ENCODE assay signal across 11 mouse cellular contexts in genomic region chr15:83530233-83530632, GRCm38 (mm10). TPM values are rescaled to one million over a fixed set of nuclear protein-coding genes. Genes with fewer than 3 reads are reported as not detected.
A peak's percentile ranks its signal among the peaks of the same experiment; 100 is the strongest.
DNase-seq lines count a peak whose midpoint lies in the region; ATAC-seq lines count a peak whose summit lies in the region.
"Had no signal": no experiment of that assay in that cellular context is flagged by ENCODE, and none has a peak within 500 bp of the region (broad histone marks: within the 10 kb centered on the region; RNA-seq: fewer than 3 reads in every experiment).

No protein-coding gene starts in this region.

- no peak overlapping the region for H3K9ac ChIP-seq in liver, embryonic 12.5 days
- no peak overlapping the region for H3K9ac ChIP-seq in liver, embryonic 11.5 days (ENCODE audit: low read depth, low read length)
- no peak overlapping the region for H3K9ac ChIP-seq in heart, embryonic 14.5 days (ENCODE audit: low read length)
- no peak overlapping the region; the same call in 1 of the 2 replicates for H3K9ac ChIP-seq in stomach, embryonic 14.5 days (replicated peaks; ENCODE audit: low read depth, low read length)
- H3K9ac ChIP-seq: forebrain, embryonic 13.5 days; hindbrain, embryonic 14.5 days had no signal

- peaks cover 63% of the 10 kb centered on the region for H3K27me3 ChIP-seq in liver, embryonic 12.5 days (replicated peaks)
- H3K27me3 ChIP-seq in liver, embryonic 11.5 days (replicated peaks; ENCODE audit: control insufficient read depth, insufficient read depth, low read length): peaks cover 45% of the 10 kb centered on the region
- H3K27me3 ChIP-seq in heart, embryonic 14.5 days (ENCODE audit: control insufficient read depth, insufficient read depth, low read length): no peaks in the 10 kb centered on the region
- H3K27me3 ChIP-seq in stomach, embryonic 14.5 days (ENCODE audit: control insufficient read depth, insufficient read depth, low read length): peaks cover 22% of the 10 kb centered on the region

- H3K4me1 ChIP-seq in liver, embryonic 12.5 days: peaks cover 33% of the 10 kb centered on the region
- peaks cover 14% of the 10 kb centered on the region for H3K4me1 ChIP-seq in liver, embryonic 11.5 days (replicated peaks; ENCODE audit: control insufficient read depth, insufficient read depth, low read length)
- H3K4me1 ChIP-seq in heart, embryonic 14.5 days (ENCODE audit: control insufficient read depth in 2 of 2, insufficient read depth in 2 of 2, low read length in 2 of 2): peaks cover 38 to 61% of the 10 kb centered on the region in 2 experiments
- H3K4me1 ChIP-seq in stomach, embryonic 14.5 days (ENCODE audit: control insufficient read depth, insufficient read depth, low read length): peaks cover 2% of the 10 kb centered on the region; the same call in 1 of the 2 replicates

- 0 out of 2 replicates have a peak overlapping the region, but pooled peaks have one; percentile 8 for H3K27ac ChIP-seq in liver, embryonic 12.5 days
- H3K27ac ChIP-seq in liver, embryonic 11.5 days (ENCODE audit: low read depth, low read length): no peak overlapping the region; the same call in 1 of the 2 replicates
- peak overlapping the region; percentile 52 to 59 for H3K27ac ChIP-seq in heart, embryonic 14.5 days (replicated peaks in 1 of 2; ENCODE audit: control insufficient read depth in 1 of 2, insufficient read depth in 1 of 2, low read depth in 2 of 2, low read length in 2 of 2)
- H3K27ac ChIP-seq in stomach, embryonic 14.5 days (ENCODE audit: low read length): peak overlapping the region; percentile 52; the same call in 1 of the 2 replicates
- H3K27ac ChIP-seq: forebrain, embryonic 13.5 days; hindbrain, embryonic 14.5 days had no signal

- ATAC-seq in liver, embryonic 12.5 days: no peak; the same call in 1 of the 2 replicates
- ATAC-seq in liver, embryonic 11.5 days (replicated peaks; ENCODE audit: low FRiP score): no peak
- no peak for ATAC-seq in heart, embryonic 14.5 days (ENCODE audit: insufficient number of reproducible peaks, insufficient read depth, low FRiP score, low read depth)
- ATAC-seq in stomach, embryonic 14.5 days (ENCODE audit: insufficient number of reproducible peaks, insufficient read depth, low FRiP score, low read depth): no peak
- ATAC-seq: forebrain, embryonic 13.5 days; midbrain, embryonic 16.5 days had no signal

- WGBS in liver, embryonic 12.5 days (ENCODE audit: insufficient replicate concordance): 66% methylated on average over 9 of the region's 9 CpGs
- WGBS in liver, embryonic 11.5 days: 68% methylated on average over 9 of the region's 9 CpGs
- WGBS in heart, embryonic 14.5 days: 73% methylated on average over 9 of the region's 9 CpGs
- WGBS in stomach, embryonic 14.5 days: 68% methylated on average over 9 of the region's 9 CpGs

- no peak for DNase-seq in liver, embryonic 11.5 days (ENCODE audit: low spot score)
- peak; percentile 74 for DNase-seq in kidney, postnatal 10 days
- no peak for DNase-seq in spleen, postnatal 10 days (ENCODE audit: low spot score in 2 of 2)
- DNase-seq in right cerebral cortex, postnatal 25 days: no peak
- no peak for DNase-seq in testis, postnatal 10 days (ENCODE audit: low spot score)

- no peak overlapping the region for H3K4me3 ChIP-seq in liver, embryonic 12.5 days
- H3K4me3 ChIP-seq in liver, embryonic 11.5 days (ENCODE audit: low read depth, low read length): no peak overlapping the region
- H3K4me3 ChIP-seq in heart, embryonic 14.5 days (ENCODE audit: control insufficient read depth in 1 of 2, insufficient read depth in 1 of 2, low read depth in 1 of 2, low read length in 2 of 2): no peak overlapping the region
- no peak overlapping the region for H3K4me3 ChIP-seq in stomach, embryonic 14.5 days (ENCODE audit: low read depth, low read length)
- H3K4me3 ChIP-seq: forebrain, embryonic 13.5 days had no signal

- H3K36me3 ChIP-seq in liver, embryonic 12.5 days: no peaks in the 10 kb centered on the region
- no peaks in the 10 kb centered on the region for H3K36me3 ChIP-seq in liver, embryonic 11.5 days (ENCODE audit: control insufficient read depth, insufficient read depth, low read length)
- H3K36me3 ChIP-seq in heart, embryonic 14.5 days (ENCODE audit: control insufficient read depth, insufficient read depth, low read length): peaks cover 23% of the 10 kb centered on the region
- H3K36me3 ChIP-seq in stomach, embryonic 14.5 days (ENCODE audit: control insufficient read depth, insufficient read depth, low read length): no peaks in the 10 kb centered on the region

- no peak overlapping the region for H3K4me2 ChIP-seq in liver, embryonic 12.5 days
- H3K4me2 ChIP-seq in liver, embryonic 11.5 days: no peak overlapping the region
- peak overlapping the region; percentile 71; the same call in 1 of the 2 replicates for H3K4me2 ChIP-seq in heart, embryonic 14.5 days (ENCODE audit: low read length)
- H3K4me2 ChIP-seq in stomach, embryonic 14.5 days (replicated peaks; ENCODE audit: low read depth, low read length): no peak overlapping the region
- H3K4me2 ChIP-seq: forebrain, embryonic 13.5 days; hindbrain, embryonic 14.5 days had no signal

- no peaks in the 10 kb centered on the region for H3K9me3 ChIP-seq in liver, embryonic 12.5 days (replicated peaks)
- no peaks in the 10 kb centered on the region for H3K9me3 ChIP-seq in liver, embryonic 11.5 days (ENCODE audit: control insufficient read depth, low read length)
- H3K9me3 ChIP-seq in heart, embryonic 14.5 days (ENCODE audit: control insufficient read depth, low read length): no peaks in the 10 kb centered on the region
- H3K9me3 ChIP-seq in stomach, embryonic 14.5 days (ENCODE audit: control insufficient read depth, low read depth, low read length): no peaks in the 10 kb centered on the region
- H3K9me3 ChIP-seq: forebrain, embryonic 13.5 days had no signal

RNA-seq across cellular contexts. Expression of gene Bik, which starts 3.6 kb away (rescaled TPM):
- polyA plus RNA-seq in liver, embryonic 12.5 days (2016; fragmentation: Nextera tagmentation; extraction: Ambion mirVana): 2.2 and 2.7 TPM in 2 replicates
- 4.0 and 5.6 TPM in 2 replicates for polyA plus RNA-seq in liver, embryonic 11.5 days (2014; fragmentation: Nextera tagmentation; extraction: Ambion mirVana)
- 34.9 and 37.2 TPM in 2 replicates for polyA plus RNA-seq in heart, embryonic 14.5 days (2014; fragmentation: Nextera tagmentation; extraction: Ambion mirVana)
- polyA plus RNA-seq in stomach, embryonic 14.5 days (2014; fragmentation: Nextera tagmentation; extraction: Ambion mirVana): 7.1 and 8.9 TPM in 2 replicates

RNA-seq across cellular contexts. Expression of gene Ttll1, which starts 19.5 kb away (rescaled TPM):
- 9.6 and 10.0 TPM in 2 replicates for polyA plus RNA-seq in liver, embryonic 12.5 days (2016; fragmentation: Nextera tagmentation; extraction: Ambion mirVana)
- 12.6 and 14.5 TPM in 2 replicates for polyA plus RNA-seq in liver, embryonic 11.5 days (2014; fragmentation: Nextera tagmentation; extraction: Ambion mirVana)
- 17.6 and 17.8 TPM in 2 replicates for polyA plus RNA-seq in heart, embryonic 14.5 days (2014; fragmentation: Nextera tagmentation; extraction: Ambion mirVana)
- polyA plus RNA-seq in stomach, embryonic 14.5 days (2014; fragmentation: Nextera tagmentation; extraction: Ambion mirVana): 18.0 and 19.2 TPM in 2 replicates

RNA-seq across cellular contexts. Expression of gene Tspo, which starts 33.2 kb away (rescaled TPM):
- 186 and 192 TPM in 2 replicates for polyA plus RNA-seq in liver, embryonic 12.5 days (2016; fragmentation: Nextera tagmentation; extraction: Ambion mirVana)
- 144 and 150 TPM in 2 replicates for polyA plus RNA-seq in liver, embryonic 11.5 days (2014; fragmentation: Nextera tagmentation; extraction: Ambion mirVana)
- polyA plus RNA-seq in heart, embryonic 14.5 days (2014; fragmentation: Nextera tagmentation; extraction: Ambion mirVana): 191 TPM in 2 replicates
- 80.3 and 82.5 TPM in 2 replicates for polyA plus RNA-seq in stomach, embryonic 14.5 days (2014; fragmentation: Nextera tagmentation; extraction: Ambion mirVana)

RNA-seq across cellular contexts. Expression of gene Mcat, which starts 33.4 kb away (rescaled TPM):
- 27.1 and 28.1 TPM in 2 replicates for polyA plus RNA-seq in liver, embryonic 12.5 days (2016; fragmentation: Nextera tagmentation; extraction: Ambion mirVana)
- polyA plus RNA-seq in liver, embryonic 11.5 days (2014; fragmentation: Nextera tagmentation; extraction: Ambion mirVana): 38.6 and 39.3 TPM in 2 replicates
- 33.0 and 33.4 TPM in 2 replicates for polyA plus RNA-seq in heart, embryonic 14.5 days (2014; fragmentation: Nextera tagmentation; extraction: Ambion mirVana)
- 35.6 and 38.3 TPM in 2 replicates for polyA plus RNA-seq in stomach, embryonic 14.5 days (2014; fragmentation: Nextera tagmentation; extraction: Ambion mirVana)
